7 mouse cellular contexts compared by ENCODE assay signal in the genomic region with DNA sequence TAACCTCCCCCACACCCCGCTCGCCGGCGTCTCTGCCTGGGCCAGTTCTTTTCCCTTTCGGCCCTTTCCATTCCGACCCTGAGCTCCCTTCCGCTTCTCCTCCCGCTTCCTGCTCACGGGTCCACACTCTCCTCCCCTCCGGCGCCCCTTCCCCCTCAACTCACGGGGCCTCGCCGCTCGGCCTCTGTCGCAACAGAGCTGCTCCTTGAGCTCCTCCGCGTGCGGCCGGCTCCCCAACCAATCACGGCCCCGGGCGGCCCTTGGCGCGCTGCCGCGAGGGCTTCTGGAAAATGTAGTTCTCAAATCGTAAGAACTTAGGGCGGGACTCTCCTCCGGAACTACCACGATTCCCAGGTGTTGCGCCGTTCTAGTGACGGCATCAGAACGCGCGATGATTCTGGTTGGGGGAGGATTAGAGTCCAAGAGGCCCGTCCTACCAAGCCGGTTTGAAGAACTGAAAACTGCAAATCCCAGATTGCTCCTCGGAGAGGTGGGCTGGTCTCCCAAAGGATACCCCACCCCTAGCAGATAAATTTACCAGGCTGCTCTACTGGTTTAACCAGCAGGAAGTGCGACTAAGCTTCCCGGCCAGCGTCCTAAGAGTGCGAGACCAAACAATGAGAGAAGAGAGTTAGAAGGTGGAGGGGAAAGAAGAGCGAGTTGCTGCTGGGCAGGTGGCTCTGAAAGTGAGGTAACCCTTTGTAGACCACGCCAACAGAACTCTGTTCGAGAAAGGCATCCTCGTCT. TPM values are rescaled to one million over a fixed set of nuclear protein-coding genes. Genes with fewer than 3 reads are reported as not detected.
DNase-seq lines count a peak whose midpoint lies in the region; ATAC-seq lines count a peak whose summit lies in the region.

A gene (minus strand): TSS at position 285 of the 747 bp plus-strand sequence.

- H3K4me3 ChIP-seq in embryonic facial prominence, embryonic 12.5 days: peak within 1 kb of the TSS; percentile 83
- peak within 1 kb of the TSS; percentile 87 for H3K4me3 ChIP-seq in limb, embryonic 11.5 days (ENCODE audit: low read depth, low read length)
- peak within 1 kb of the TSS; percentile 79 for H3K4me3 ChIP-seq in midbrain, embryonic 14.5 days (replicated peaks; ENCODE audit: low read depth, low read length)

- peaks cover 8% of the 10 kb centered on the region for H3K4me1 ChIP-seq in embryonic facial prominence, embryonic 12.5 days
- H3K4me1 ChIP-seq in limb, embryonic 11.5 days (ENCODE audit: control insufficient read depth, insufficient read depth, low read length): peaks cover 6% of the 10 kb centered on the region; the same call in 1 of the 2 replicates
- peaks cover 8% of the 10 kb centered on the region for H3K4me1 ChIP-seq in midbrain, embryonic 14.5 days (ENCODE audit: control insufficient read depth, insufficient read depth, low read length)

- peaks cover 29% of the 10 kb centered on the region for H3K36me3 ChIP-seq in embryonic facial prominence, embryonic 12.5 days
- peaks cover 21% of the 10 kb centered on the region for H3K36me3 ChIP-seq in limb, embryonic 11.5 days (ENCODE audit: control insufficient read depth, insufficient read depth, low read length)
- peaks cover 28% of the 10 kb centered on the region for H3K36me3 ChIP-seq in midbrain, embryonic 14.5 days (ENCODE audit: control insufficient read depth, insufficient read depth, low read length)

- no peaks in the 10 kb centered on the region for H3K9me3 ChIP-seq in embryonic facial prominence, embryonic 12.5 days
- H3K9me3 ChIP-seq in limb, embryonic 11.5 days (ENCODE audit: control insufficient read depth, low read length): no peaks in the 10 kb centered on the region
- no peaks in the 10 kb centered on the region for H3K9me3 ChIP-seq in midbrain, embryonic 14.5 days (ENCODE audit: control insufficient read depth, low read length)

- DNase-seq in adrenal gland, postnatal 25 days: peak; percentile 99
- peak; percentile 100 for DNase-seq in heart, adult 11 months
- DNase-seq in kidney, adult 18-20 months: peak; percentile 100
- peak; percentile 100 for DNase-seq in limb, embryonic 11.5 days (ENCODE audit: low spot score)
- peak; percentile 100 for DNase-seq in midbrain, embryonic 14.5 days
- DNase-seq in spleen, adult 18-20 months: peak; percentile 99

- WGBS in embryonic facial prominence, embryonic 12.5 days: under 1% methylated on average over 48 of the region's 48 CpGs
- WGBS in limb, embryonic 11.5 days: under 1% methylated on average over 48 of the region's 48 CpGs
- WGBS in midbrain, embryonic 14.5 days: under 1% methylated on average over 48 of the region's 48 CpGs

- no peaks in the 10 kb centered on the region for H3K27me3 ChIP-seq in embryonic facial prominence, embryonic 12.5 days
- no peaks in the 10 kb centered on the region for H3K27me3 ChIP-seq in limb, embryonic 11.5 days (ENCODE audit: control insufficient read depth, insufficient read depth, low read length)
- no peaks in the 10 kb centered on the region for H3K27me3 ChIP-seq in midbrain, embryonic 14.5 days (ENCODE audit: control insufficient read depth, insufficient read depth, low read length)

- peak within 1 kb of the TSS; percentile 78 for H3K4me2 ChIP-seq in embryonic facial prominence, embryonic 12.5 days (replicated peaks)
- peak within 1 kb of the TSS; percentile 68 for H3K4me2 ChIP-seq in limb, embryonic 11.5 days (ENCODE audit: low read depth, severe bottlenecking)
- H3K4me2 ChIP-seq in midbrain, embryonic 14.5 days (ENCODE audit: low read length): peak within 1 kb of the TSS; percentile 85

- H3K9ac ChIP-seq in embryonic facial prominence, embryonic 12.5 days: peak within 1 kb of the TSS; percentile 79
- peak within 1 kb of the TSS; percentile 74 for H3K9ac ChIP-seq in limb, embryonic 11.5 days (ENCODE audit: low read length)
- peak within 1 kb of the TSS; percentile 67 for H3K9ac ChIP-seq in midbrain, embryonic 14.5 days (replicated peaks; ENCODE audit: low read length)

- ATAC-seq in embryonic facial prominence, embryonic 12.5 days (ENCODE audit: insufficient number of reproducible peaks, insufficient read depth, low FRiP score, low TSS enrichment): peak; percentile 97
- ATAC-seq in limb, embryonic 11.5 days (ENCODE audit: insufficient number of reproducible peaks, low FRiP score, low TSS enrichment, low read depth): peak; percentile 96
- peak; percentile 97 for ATAC-seq in midbrain, embryonic 14.5 days (ENCODE audit: low FRiP score, low TSS enrichment)

- H3K27ac ChIP-seq in embryonic facial prominence, embryonic 12.5 days: peak within 1 kb of the TSS; percentile 78
- peak within 1 kb of the TSS; percentile 55; the same call in 1 of the 2 replicates for H3K27ac ChIP-seq in limb, embryonic 11.5 days (replicated peaks; ENCODE audit: low read depth, low read length)
- H3K27ac ChIP-seq in midbrain, embryonic 14.5 days (replicated peaks; ENCODE audit: low read depth, low read length): peak within 1 kb of the TSS; percentile 73

RNA-seq across cellular contexts. Expression of the gene that starts here (rescaled TPM):
- 74.1 and 76.8 TPM in 2 replicates for total RNA-seq in adrenal gland, postnatal 25 days (2021)
- 126 and 128 TPM in 2 replicates for polyA plus RNA-seq in embryonic facial prominence, embryonic 12.5 days (2016; fragmentation: Nextera tagmentation; extraction: Ambion mirVana)
- 149 and 155 TPM in 2 replicates for polyA plus RNA-seq in limb, embryonic 11.5 days (2014; fragmentation: Nextera tagmentation; extraction: Ambion mirVana)
- 79.3 and 88.1 TPM in 2 replicates for polyA plus RNA-seq in midbrain, embryonic 14.5 days (2014; fragmentation: Nextera tagmentation; extraction: Ambion mirVana)

Comparison
In these comparisons a context has a peak if more than half of its experiments do, and no peak if none do; other contexts are left out.
1. Peak in every context shown above with its lines: DNase-seq, ATAC-seq, H3K4me3 ChIP-seq and H3K27ac ChIP-seq.